Mouse (Mus musculus) neural tube, embryonic 15.5 days (tissue): ENCODE measurements around the gene Jund. TPM values are rescaled to one million over a fixed set of nuclear protein-coding genes. Genes with fewer than 3 reads are reported as not detected.

Source experiments
- ATAC-seq: fragments of 200-750 bp; cut with Nextera tagmentation; 2 replicates; pipeline ENCODE4 v1.8.0; 2017; ENCODE audit warnings: mild to moderate bottlenecking, moderate TSS enrichment, moderate library complexity; ENCODE audit not compliant: low FRiP score
- H3K27ac ChIP-seq: fragments of 300-500 bp; sonication (generic); replicated peaks from 2 replicates; pipeline ENCODE4 v1.5.1; 2015; ENCODE audit warnings: mild to moderate bottlenecking, inconsistent platforms
- H3K27me3 ChIP-seq: fragments of 300-500 bp; sonication (generic); replicated peaks from 2 replicates; pipeline ENCODE4 v1.6.1; 2015; ENCODE audit warnings: inconsistent platforms
- H3K36me3 ChIP-seq: fragments of 300-500 bp; sonication (generic); 2 replicates; pipeline ENCODE4 v1.6.1; 2015; ENCODE audit warnings: inconsistent platforms
- H3K4me1 ChIP-seq: fragments of 300-500 bp; sonication (generic); 2 replicates; pipeline ENCODE4 v1.6.1; 2015; ENCODE audit warnings: inconsistent platforms
- H3K4me2 ChIP-seq: fragments of 300-500 bp; sonication (generic); 2 replicates; pipeline ENCODE4 v1.6.1; 2015; ENCODE audit warnings: inconsistent platforms, mild to moderate bottlenecking, moderate library complexity
- H3K4me3 ChIP-seq: fragments of 300-500 bp; sonication (generic); replicated peaks from 2 replicates; pipeline ENCODE4 v1.5.1; 2015; ENCODE audit warnings: mild to moderate bottlenecking, inconsistent platforms
- H3K9ac ChIP-seq: fragments of 300-500 bp; sonication (generic); replicated peaks from 2 replicates; pipeline ENCODE4 v1.6.1; 2015; ENCODE audit warnings: mild to moderate bottlenecking, inconsistent platforms
- H3K9me3 ChIP-seq: fragments of 300-500 bp; sonication (generic); replicated peaks from 2 replicates; pipeline ENCODE4 v1.6.1; 2016; ENCODE audit warnings: inconsistent platforms
- WGBS: fragments of 180-500 bp; shearing (Covaris S2); methylation state at CpG from one replicate; pipeline ENCODE4 v1.1.7; 2015; ENCODE audit warnings: mixed read lengths; 5-methylcytosine and 5-hydroxymethylcytosine counted together
- polyA plus RNA-seq: library from polyadenylated mRNA; unstranded; fragments of >200 nt; fragmentation: Nextera tagmentation; extraction: Ambion mirVana; gene quantifications from 2 replicates; pipeline ENCODE4 v1.2.1, GENCODE M21; 2015

The Jund gene
- polyA plus RNA-seq, 1 experiment from 2014 or later = 82.7 TPM

DNA sequence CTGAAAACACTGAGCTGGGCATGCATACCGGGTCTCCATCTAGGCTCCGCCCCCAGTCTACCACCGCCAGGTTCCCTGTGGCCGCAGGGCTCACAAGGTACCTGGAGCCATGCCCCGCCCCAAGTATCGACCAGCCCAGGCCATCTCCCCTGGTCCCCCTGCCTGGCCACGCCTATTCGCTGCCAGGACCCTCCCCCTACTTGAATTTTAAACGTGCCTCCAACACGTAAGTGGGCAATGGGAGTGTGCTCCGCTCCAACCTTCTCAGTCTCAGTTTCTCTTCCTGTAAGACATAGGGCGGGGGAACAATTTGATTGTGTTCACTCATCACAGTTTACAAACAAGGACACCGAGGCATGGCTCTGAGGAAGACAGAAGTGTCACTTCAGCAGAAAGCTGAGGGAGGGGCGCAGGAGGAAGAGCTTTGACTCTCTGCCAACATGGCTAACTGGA lies 38.5 kb upstream of the Jund start, which contains the start of gene Pgpep1:
Gene Pgpep1 (minus strand): TSS at position 116 of the 453 bp plus-strand sequence.
- peak within 1 kb of the TSS; percentile 76 for H3K27ac ChIP-seq
- no peaks in the 10 kb centered on the region for H3K9me3 ChIP-seq
- H3K4me1 ChIP-seq = peaks cover 41% of the 10 kb centered on the region
- peaks cover 2% of the 10 kb centered on the region; the same call in 1 of the 2 replicates for H3K36me3 ChIP-seq
- H3K9ac ChIP-seq = peak within 1 kb of the TSS; percentile 84
- H3K4me2 ChIP-seq = peak within 1 kb of the TSS; percentile 91
- H3K4me3 ChIP-seq = peak within 1 kb of the TSS; percentile 75
- ATAC-seq = peak; percentile 65
- 4% methylated on average over 14 of the region's 14 CpGs for WGBS
- no peaks in the 10 kb centered on the region for H3K27me3 ChIP-seq

GRCm38 (mm10) chr8:70663691-70664090 lies 35.1 kb upstream of the Jund start:
- peak overlapping the region; percentile 42 for H3K27ac ChIP-seq

GRCm38 (mm10) chr8:70664631-70665030 lies 34.1 kb upstream of the Jund start:
- ATAC-seq = no peak
- Histone ChIP-seq H3K4me3 (no peak overlapping the region), H3K36me3 (no peaks in the 10 kb centered on the region), H3K9ac (no peak overlapping the region), H3K4me2 (no peak overlapping the region), H3K4me1 (peaks cover 10% of the 10 kb centered on the region), H3K27me3 (no peaks in the 10 kb centered on the region), H3K27ac (no peak overlapping the region), H3K9me3 (no peaks in the 10 kb centered on the region)
- 81% methylated on average over 3 of the region's 3 CpGs for WGBS

More at GRCm38 (mm10) chr8:70663691-70664090, 35.1 kb upstream of the Jund start:
- Histone ChIP-seq H3K9me3 (no peaks in the 10 kb centered on the region), H3K36me3 (no peaks in the 10 kb centered on the region), H3K4me2 (no peak overlapping the region), H3K4me1 (peaks cover 17% of the 10 kb centered on the region), H3K27me3 (no peaks in the 10 kb centered on the region), H3K4me3 (no peak overlapping the region), H3K9ac (no peak overlapping the region)
- ATAC-seq = no peak
- WGBS = 28% methylated on average over 4 of the region's 4 CpGs

DNA sequence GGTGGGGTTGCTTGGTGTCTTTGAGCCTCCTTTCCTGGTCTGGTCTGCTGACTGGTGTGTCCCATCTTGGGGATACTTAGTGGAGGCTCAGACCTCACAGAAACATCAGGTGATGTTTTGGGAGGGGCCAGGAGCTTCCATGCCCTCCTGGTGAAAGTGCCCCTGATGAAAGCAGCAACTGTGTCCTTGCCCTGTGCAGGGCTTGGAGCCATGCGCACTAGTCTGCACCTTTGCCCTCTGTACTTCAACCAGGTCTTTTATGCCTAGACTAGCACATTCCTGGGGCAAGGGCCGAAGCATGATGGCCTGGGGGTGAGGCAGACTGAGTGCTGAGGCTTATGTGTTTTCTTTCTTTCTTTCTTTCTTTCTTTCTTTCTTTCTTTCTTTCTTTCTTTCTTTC lies 33.1 kb upstream of the Jund start:
- H3K4me2 ChIP-seq = no peak overlapping the region
- no peaks in the 10 kb centered on the region for H3K27me3 ChIP-seq
- no peaks in the 10 kb centered on the region for H3K9me3 ChIP-seq
- no peaks in the 10 kb centered on the region for H3K36me3 ChIP-seq
- H3K27ac ChIP-seq = no peak overlapping the region
- no peak overlapping the region for H3K4me3 ChIP-seq
- WGBS = 81% methylated on average over 2 of the region's 2 CpGs
- no peak overlapping the region for H3K9ac ChIP-seq
- no peak for ATAC-seq
- H3K4me1 ChIP-seq = peaks cover under 1% of the 10 kb centered on the region

DNA sequence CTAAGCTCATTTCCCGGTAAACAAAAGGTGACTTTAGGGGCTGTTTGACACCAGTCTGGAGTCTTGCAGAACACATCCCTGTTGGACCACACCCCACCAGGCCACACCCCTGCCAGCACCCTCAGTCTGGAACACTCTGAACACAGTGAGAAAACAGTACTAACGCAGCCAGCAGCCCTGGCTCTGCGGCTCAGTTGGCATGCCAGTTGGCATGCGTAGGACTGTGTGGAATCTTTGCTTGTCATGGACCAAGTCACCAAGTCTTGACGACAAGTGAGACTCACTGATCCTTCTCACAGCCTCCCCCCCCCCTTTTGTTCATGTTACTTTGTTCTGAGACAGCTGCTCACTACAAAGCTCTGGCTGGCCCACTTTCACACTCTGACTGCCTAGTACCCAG lies 31.7 kb upstream of the Jund start:
- Histone ChIP-seq H3K27ac (no peak overlapping the region), H3K4me3 (no peak overlapping the region), H3K4me2 (no peak overlapping the region), H3K9me3 (no peaks in the 10 kb centered on the region), H3K27me3 (no peaks in the 10 kb centered on the region), H3K4me1 (peaks cover 3% of the 10 kb centered on the region; the same call in 1 of the 2 replicates), H3K36me3 (no peaks in the 10 kb centered on the region), H3K9ac (no peak overlapping the region)
- 70% methylated on average over 5 of the region's 5 CpGs for WGBS
- ATAC-seq = no peak

DNA sequence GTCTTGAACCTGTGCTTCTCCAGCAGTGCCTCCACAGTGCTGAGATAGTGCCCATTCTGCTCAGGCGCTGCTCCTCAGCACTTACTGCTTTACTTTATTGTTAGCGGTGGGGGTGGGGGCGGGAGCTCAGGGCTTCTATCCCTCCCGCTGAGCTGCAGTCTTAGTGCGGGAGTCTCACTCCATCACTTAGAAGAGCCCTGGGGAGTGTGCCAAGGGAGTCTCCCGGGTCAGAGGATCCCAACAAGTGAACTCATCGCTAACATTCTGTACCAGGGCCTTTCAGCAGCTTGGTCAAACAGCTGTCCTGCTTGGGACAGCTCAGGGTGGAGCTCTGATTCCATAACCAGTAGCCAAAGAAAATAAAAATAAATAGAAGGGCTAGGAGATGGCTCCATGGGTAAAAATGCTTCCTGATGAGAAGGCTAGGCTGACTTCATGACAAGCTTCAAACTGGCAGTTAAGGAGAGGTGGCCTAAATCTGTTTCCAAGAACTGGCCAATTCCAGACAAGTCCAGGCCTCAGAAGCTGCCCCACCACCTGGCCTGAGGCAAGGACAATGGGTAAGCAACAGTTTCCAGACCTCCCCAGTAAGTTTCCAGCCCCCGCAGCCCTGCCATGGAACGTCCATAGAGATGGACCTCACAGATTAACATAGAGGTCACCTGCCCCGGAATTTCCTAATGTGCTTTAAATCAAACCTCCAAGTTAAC lies 27.0 kb upstream of the Jund start:
- Histone ChIP-seq H3K36me3 (no peaks in the 10 kb centered on the region), H3K9me3 (no peaks in the 10 kb centered on the region), H3K4me1 (peaks cover 29% of the 10 kb centered on the region), H3K27ac (peak overlapping the region; percentile 99), H3K4me2 (no peak overlapping the region), H3K4me3 (no peak overlapping the region), H3K27me3 (no peaks in the 10 kb centered on the region), H3K9ac (no peak overlapping the region)
- ATAC-seq = no peak
- WGBS = 65% methylated on average over 10 of the region's 10 CpGs

GRCm38 (mm10) chr8:70672325-70673078 lies 26.2 kb upstream of the Jund start:
- H3K36me3 ChIP-seq = peaks cover 2% of the 10 kb centered on the region; the same call in 1 of the 2 replicates
- peak overlapping the region; percentile 63 for H3K4me2 ChIP-seq
- peak overlapping the region; percentile 78 for H3K4me3 ChIP-seq
- H3K9me3 ChIP-seq = no peaks in the 10 kb centered on the region
- peak overlapping the region; percentile 99 for H3K27ac ChIP-seq
- 37% methylated on average over 19 of the region's 19 CpGs for WGBS
- H3K27me3 ChIP-seq = no peaks in the 10 kb centered on the region
- H3K9ac ChIP-seq = peak overlapping the region; percentile 54
- ATAC-seq = peak; percentile 36; the same call in 1 of the 2 replicates
- H3K4me1 ChIP-seq = peaks cover 29% of the 10 kb centered on the region

DNA sequence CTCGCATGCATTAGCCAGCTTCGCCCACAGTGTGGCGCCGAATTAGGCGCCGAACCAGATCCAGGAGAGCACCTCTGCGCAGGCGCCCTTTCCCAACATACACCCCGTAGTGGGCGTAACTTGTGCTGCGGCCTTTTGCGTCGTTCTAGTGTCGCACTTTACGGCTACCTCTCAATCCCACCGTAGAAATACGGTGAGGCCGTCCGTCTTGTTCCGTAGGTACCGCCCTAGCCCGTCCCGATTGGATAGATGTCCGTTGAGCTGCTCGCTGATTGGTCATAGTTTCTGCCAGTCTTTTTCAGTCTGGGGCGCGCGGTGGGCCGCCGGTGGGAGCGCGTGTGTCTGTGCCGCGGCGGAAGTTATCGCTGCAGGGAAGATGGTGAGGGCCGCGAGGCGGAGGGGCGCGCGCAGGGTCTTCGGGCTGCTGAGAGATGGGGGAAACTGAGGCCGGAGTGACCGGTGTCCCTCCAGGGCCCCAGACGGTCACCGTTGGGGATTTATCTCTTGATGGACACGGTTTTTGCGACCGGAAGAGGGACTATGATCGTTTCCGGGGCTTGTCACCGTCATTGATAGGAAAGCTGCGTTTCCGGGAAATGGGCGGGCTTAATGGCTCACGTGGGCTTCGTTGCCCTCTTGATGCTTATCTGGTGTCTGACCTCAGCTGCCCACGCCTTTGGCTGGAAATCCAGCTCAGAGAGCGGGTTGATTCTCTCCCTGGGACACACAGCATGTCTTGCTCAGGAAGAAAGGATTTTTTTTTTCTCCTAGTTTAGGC lies 25.5 kb upstream of the Jund start, which contains the start of gene Lsm4:
Gene Lsm4 (plus strand): TSS at position 170 of the 778 bp plus-strand sequence.
- under 1% methylated on average over 60 of the region's 60 CpGs for WGBS
- peak; percentile 97 for ATAC-seq
- Histone ChIP-seq H3K4me1 (peaks cover 29% of the 10 kb centered on the region), H3K9ac (peak within 1 kb of the TSS; percentile 75), H3K36me3 (peaks cover 9% of the 10 kb centered on the region), H3K4me2 (peak within 1 kb of the TSS; percentile 69), H3K4me3 (peak within 1 kb of the TSS; percentile 78), H3K9me3 (no peaks in the 10 kb centered on the region), H3K27me3 (no peaks in the 10 kb centered on the region), H3K27ac (peak within 1 kb of the TSS; percentile 99)

GRCm38 (mm10) chr8:70674109-70674508 lies 24.6 kb upstream of the Jund start:
- Histone ChIP-seq H3K9me3 (no peaks in the 10 kb centered on the region), H3K4me1 (peaks cover 29% of the 10 kb centered on the region), H3K27me3 (no peaks in the 10 kb centered on the region), H3K9ac (peak overlapping the region; percentile 75), H3K4me3 (peak overlapping the region; percentile 78), H3K36me3 (peaks cover 16% of the 10 kb centered on the region), H3K4me2 (peak overlapping the region; percentile 69), H3K27ac (peak overlapping the region; percentile 99)
- WGBS = 87% methylated on average over 3 of the region's 3 CpGs
- ATAC-seq = no peak

DNA sequence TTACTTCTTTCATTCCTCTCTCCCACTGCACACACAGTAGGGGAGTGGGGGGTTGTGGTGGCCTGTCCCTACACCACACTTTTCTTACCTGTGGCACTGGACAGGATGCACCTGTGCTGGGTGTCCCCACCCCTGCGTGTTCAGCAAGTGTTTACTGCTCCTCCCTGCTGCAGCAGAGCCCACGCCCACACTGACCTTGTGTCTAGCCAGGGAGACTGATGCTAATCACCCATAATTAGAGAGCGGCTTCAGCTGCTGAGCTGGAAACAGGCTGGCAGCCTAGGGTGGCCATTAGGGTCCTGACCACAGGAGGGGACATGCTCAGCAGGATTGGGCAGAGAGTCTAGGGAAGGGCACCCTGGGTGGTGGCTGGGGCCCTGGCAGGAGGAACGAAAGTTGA lies 24.0 kb upstream of the Jund start:
- H3K27me3 ChIP-seq = no peaks in the 10 kb centered on the region
- WGBS = 91% methylated on average over 4 of the region's 4 CpGs
- peaks cover 22% of the 10 kb centered on the region for H3K36me3 ChIP-seq
- H3K4me1 ChIP-seq = peaks cover 29% of the 10 kb centered on the region
- no peaks in the 10 kb centered on the region for H3K9me3 ChIP-seq
- ATAC-seq = no peak
- peak overlapping the region; percentile 75; the same call in 1 of the 2 replicates for H3K9ac ChIP-seq
- H3K4me3 ChIP-seq = no peak overlapping the region; the same call in 1 of the 2 replicates
- peak overlapping the region; percentile 99 for H3K27ac ChIP-seq
- H3K4me2 ChIP-seq = peak overlapping the region; percentile 69; the same call in 1 of the 2 replicates

DNA sequence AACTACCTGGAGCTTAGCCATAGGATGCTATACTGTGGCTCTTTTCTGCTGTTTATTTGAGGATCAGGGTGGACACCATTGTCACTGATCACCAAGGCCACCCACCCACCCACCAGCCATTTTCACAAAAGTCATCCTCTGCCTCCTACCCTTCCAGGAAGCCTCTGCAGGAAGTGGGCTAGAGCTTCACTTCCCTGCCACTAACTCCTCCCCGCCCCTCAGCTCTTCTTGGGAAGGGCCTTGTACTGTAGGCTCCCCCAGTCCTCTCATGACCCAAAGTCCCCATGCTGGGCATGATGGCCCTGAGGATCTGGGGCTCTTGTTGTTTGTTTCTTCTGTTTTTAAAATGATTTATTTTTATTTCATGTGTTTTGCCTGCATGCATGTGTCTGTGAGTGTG lies 23.4 kb upstream of the Jund start:
- 86% methylated on average over 1 of the region's 1 CpGs for WGBS
- no peak overlapping the region for H3K4me3 ChIP-seq
- peaks cover 29% of the 10 kb centered on the region for H3K4me1 ChIP-seq
- no peak overlapping the region for H3K4me2 ChIP-seq
- H3K27me3 ChIP-seq = no peaks in the 10 kb centered on the region
- peaks cover 24% of the 10 kb centered on the region for H3K36me3 ChIP-seq
- H3K27ac ChIP-seq = no peak overlapping the region
- no peak overlapping the region for H3K9ac ChIP-seq
- no peaks in the 10 kb centered on the region for H3K9me3 ChIP-seq
- ATAC-seq = no peak
